Mouse (Mus musculus) telencephalon, adult 2 months (tissue): ENCODE results near the gene Camk2b.
"Not testable (repeated sequence)": the region's sequence is repeated elsewhere in the genome, so short reads cannot be mapped to it uniquely, and the experiment has no call there.

Source experiments
- DNase-seq: peaks from one replicate; pipeline ENCODE4 v3.0.0-alpha.2; 2011; ENCODE audit warnings: low read depth, low spot score

Camk2b gene

DNA sequence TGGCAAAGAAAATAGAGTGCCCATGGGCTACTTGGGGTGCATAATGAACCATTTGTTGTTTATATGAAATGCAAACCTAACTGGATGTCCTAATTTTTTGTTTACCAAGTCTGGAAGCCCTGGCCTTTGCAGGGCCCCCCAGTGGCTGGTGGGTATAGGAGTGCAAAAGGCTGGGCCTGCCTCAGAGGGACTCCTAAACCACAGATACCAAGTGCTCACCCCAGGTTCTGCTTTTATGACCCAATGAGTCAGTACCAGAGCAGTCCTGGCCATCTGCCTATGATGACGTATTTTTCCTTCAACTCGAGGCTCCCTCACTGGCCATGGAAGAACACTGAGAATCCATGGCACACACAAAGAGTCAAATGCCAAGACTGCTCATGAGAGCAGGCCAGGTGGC is 121.1 kb downstream of the Camk2b start:
- DNase-seq = no peak

DNA sequence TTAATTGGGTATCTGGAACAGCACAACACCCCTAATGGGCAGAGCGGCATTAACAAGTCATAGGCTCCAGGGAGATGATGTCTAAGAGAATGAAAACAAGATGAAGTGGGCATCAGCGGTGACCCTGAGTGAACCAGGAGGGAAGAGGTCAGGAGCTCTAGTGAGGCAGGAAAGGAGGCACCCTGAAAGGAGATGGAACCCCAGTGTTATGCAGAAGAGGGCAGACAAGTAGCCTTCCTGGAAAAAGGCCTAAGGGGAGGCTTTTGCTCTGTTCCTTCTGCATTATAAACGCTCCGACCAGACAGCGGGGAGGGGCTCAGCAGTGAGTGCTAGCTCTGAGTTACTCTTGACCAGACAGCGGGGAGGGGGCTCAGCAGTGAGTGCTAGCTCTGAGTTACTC is 123.2 kb downstream of the Camk2b start:
- no peak for DNase-seq

DNA sequence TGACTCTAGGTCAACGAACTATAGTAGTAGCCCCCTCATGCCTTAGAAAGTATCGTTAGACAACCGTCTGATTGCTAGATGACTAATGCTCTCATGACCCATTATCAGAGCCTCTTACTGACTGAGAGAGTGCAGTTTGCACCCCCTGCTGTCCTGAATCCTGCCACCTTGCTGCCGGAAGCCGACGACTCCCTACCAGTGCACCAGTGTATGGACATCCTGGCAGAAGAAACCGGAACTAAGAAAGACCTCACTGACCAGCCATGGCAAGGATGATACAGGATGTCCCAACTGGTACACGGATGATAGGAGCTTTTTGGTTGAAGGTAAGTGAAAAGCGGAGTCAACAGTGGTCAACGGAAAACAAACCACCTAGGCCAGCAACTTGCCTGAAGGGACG is 131.6 kb downstream of the Camk2b start:
- DNase-seq = not testable (repeated sequence)

DNA sequence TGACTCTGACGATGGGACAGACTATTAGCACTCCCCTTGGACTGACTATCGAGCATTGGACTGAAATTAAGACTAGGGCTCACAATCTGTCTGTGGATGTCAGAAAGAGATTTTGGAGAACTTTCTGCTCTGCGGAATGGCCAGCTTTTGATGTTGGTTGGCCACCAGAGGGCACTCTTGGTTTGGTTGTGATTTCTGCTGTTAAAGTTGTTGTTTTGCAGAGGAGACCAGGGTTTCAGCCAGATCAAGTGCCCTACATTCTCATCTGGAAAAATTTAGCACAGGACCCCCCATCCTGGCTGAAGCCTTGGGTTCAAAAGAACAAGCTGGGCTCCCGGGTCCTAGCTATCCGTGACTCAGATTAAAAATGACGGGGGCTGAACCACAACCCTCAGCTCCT is 134.2 kb downstream of the Camk2b start:
- DNase-seq = not testable (repeated sequence)

DNA sequence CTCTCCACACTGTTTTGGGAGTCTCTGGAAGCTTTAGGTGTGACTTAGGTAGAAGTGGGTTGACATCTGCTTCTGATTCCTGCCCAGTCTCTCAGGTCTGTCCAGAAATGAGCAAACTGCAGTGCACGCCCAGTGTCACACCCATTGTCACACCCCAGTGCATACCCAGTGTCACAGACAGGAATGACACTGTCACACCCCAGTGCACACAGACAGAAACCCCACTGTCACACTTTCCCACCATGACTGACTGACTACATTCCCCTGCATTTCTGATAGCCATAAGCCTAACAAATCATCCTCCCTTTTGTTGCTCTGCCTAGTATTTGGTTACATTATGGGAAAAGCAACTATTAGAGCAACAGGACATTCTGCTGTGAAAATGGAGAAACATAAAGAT is 135.6 kb downstream of the Camk2b start:
- DNase-seq = no peak

DNA sequence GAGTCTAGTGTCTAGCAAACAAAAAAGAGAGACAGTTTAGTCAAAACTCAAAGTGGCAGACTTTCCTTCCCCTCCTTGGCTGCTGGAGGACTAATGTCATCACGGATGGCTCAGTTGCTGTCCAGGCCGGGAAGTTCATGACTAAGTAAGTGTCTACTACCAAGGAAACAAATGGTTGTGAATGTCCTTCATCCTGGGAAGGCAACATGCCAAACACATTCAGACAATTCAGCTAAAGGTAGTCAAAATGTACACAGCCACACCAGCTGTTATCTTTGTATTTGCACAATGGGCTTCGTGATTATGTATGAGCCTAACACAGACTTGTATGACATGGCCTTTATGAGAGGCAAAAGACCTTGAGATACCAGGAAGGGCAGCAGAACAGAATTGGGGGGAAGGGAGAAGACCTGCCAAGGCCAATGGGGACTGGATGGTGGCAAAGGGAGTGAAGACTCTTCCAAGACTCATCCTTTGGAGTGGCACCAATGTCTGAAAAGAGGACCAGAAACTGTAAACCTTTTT is 139.4 kb downstream of the Camk2b start:
- DNase-seq = no peak

DNA sequence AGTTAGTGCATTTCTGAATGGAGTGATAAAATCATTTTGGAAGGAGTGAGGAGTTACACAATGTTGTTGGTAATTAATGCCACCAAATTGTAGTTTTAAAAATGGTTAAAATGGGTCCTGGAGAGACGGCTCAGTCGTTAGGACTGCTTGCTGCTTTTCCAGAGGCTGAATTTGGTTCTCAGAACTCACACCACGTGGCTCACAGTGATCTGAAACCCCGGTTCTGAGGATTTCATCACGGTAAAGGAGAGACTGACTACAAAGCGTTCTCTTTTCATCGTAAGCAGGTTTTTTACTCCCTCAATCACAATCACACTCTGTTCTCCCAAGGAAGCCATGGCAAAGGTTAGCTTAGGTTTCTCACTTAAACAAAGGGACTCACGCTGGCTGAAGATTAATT is 141.5 kb downstream of the Camk2b start:
- DNase-seq = no peak

DNA sequence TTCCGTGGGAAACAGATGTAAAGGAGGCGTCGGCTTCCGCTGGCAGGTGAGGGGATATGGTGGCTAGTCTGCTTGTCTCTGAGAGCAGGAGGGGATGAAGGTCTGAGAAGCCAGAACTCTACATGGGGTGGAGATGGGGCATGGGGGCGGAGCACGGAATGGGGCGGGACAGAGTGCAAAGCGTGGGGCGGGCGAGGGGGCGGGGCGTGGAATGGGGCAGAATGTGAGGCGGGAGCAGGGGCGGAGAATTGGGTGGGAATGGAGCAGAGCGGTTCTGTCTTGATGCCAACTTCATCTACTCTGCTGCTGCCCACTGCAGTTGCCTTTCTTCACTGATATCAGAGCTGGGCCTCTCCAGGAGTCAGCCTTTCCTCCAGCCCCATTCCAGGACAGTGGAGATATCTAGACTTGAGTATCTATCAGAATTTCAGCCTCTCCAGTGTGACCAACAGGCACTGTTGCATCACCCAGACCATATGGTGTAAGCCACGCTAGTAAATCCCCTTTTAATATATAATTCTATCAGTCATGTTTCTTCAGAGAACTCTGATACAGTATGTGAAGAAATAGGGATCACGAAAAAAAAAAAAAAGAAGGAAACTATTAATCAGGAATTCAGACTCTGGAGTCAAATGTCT is 145.7 kb downstream of the Camk2b start:
- DNase-seq = no peak
